Mouse (Mus musculus) MEL (cell line): ENCODE results near the gene Cnpy3. TPM values are rescaled to one million over a fixed set of nuclear protein-coding genes. Genes with fewer than 3 reads are reported as not detected.

ENCODE experiments used
- DNase-seq: peaks from one replicate; pipeline ENCODE4 v3.0.0; 2011; ENCODE audit warnings: low read depth, low spot score
- H3K27ac ChIP-seq: 2 replicates; pipeline ENCODE4 v1.5.1; 2012; ENCODE audit warnings: low read depth, mild to moderate bottlenecking, control low read depth, low read length, moderate library complexity; ENCODE audit not compliant: control insufficient read depth
- H3K27me3 ChIP-seq, 2 experiments: fragments of 150-350 bp in 1 of 2; sonication (generic) in 1 of 2; 2 replicates each; pipeline ENCODE4 v1.6.1; 2012; ENCODE audit warnings: low read length in 2 of 2, mild to moderate bottlenecking in 2 of 2, improper control_type of control experiment in 1 of 2, moderate library complexity in 1 of 2; ENCODE audit not compliant: insufficient read depth in 2 of 2, control insufficient read depth in 1 of 2
- H3K36me3 ChIP-seq, 2 experiments: 2 replicates each; pipeline ENCODE4 v1.6.1; 2012 to 2014; ENCODE audit warnings: low read length in 2 of 2, improper control_type of control experiment in 1 of 2, inconsistent platforms in 1 of 2, mild to moderate bottlenecking in 1 of 2; ENCODE audit not compliant: insufficient read depth in 2 of 2, control insufficient read depth in 1 of 2
- H3K4me1 ChIP-seq, 2 experiments: fragments of 150-350 bp in 1 of 2; sonication (generic) in 1 of 2; 2 replicates each; pipeline ENCODE4 v1.6.1; 2012; ENCODE audit warnings: low read length in 2 of 2, improper control_type of control experiment in 1 of 2, mild to moderate bottlenecking in 1 of 2; ENCODE audit not compliant: insufficient read depth in 2 of 2, control insufficient read depth in 1 of 2
- H3K4me3 ChIP-seq, 2 experiments: fragments of 150-350 bp in 1 of 2; sonication (generic) in 1 of 2; 2 replicates each; pipeline ENCODE4 v1.5.1; 2012; ENCODE audit warnings: low read depth in 2 of 2, low read length in 2 of 2, mild to moderate bottlenecking in 2 of 2, moderate library complexity in 2 of 2, control low read depth in 1 of 2, improper control_type of control experiment in 1 of 2; ENCODE audit not compliant: control insufficient read depth in 1 of 2, insufficient read depth in 1 of 2
- H3K79me2 ChIP-seq: 2 replicates; pipeline ENCODE4 v1.6.1; 2012; ENCODE audit warnings: mild to moderate bottlenecking, low read length, moderate library complexity; ENCODE audit not compliant: control insufficient read depth, poor library complexity, insufficient read depth
- H3K9ac ChIP-seq: 2 replicates; pipeline ENCODE4 v1.6.1; 2012; ENCODE audit warnings: low read depth, mild to moderate bottlenecking, control low read depth, low read length, moderate library complexity; ENCODE audit not compliant: control insufficient read depth, poor library complexity, severe bottlenecking
- H3K9me3 ChIP-seq: fragments of 150-350 bp; sonication (generic); replicated peaks from 2 replicates; pipeline ENCODE4 v1.6.1; 2012; ENCODE audit warnings: mild to moderate bottlenecking, low read length, improper control_type of control experiment, moderate library complexity; ENCODE audit not compliant: insufficient read depth
- BHLHE40 ChIP-seq: IDR thresholded peaks from 2 replicates; pipeline ENCODE4 v1.6.1; 2012; ENCODE audit warnings: low read depth, mild to moderate bottlenecking, inconsistent platforms, low read length, improper control_type of control experiment, borderline replicate concordance
- CHD1 ChIP-seq: IDR thresholded peaks from 2 replicates; pipeline ENCODE4 v1.6.1; 2012; ENCODE audit warnings: low read depth, mild to moderate bottlenecking, inconsistent platforms, low read length, improper control_type of control experiment
- CHD2 ChIP-seq: IDR thresholded peaks from 2 replicates; pipeline ENCODE4 v1.6.1; 2011; ENCODE audit warnings: low read length, improper control_type of control experiment
- CTCF ChIP-seq, 3 experiments: IDR thresholded peaks in 2 of 3; conservative IDR thresholded peaks in 1 of 3; 2 replicates each; pipeline ENCODE4 v1.5.1; 2011 to 2012; ENCODE audit warnings: low read length in 3 of 3, low read depth in 2 of 3, mild to moderate bottlenecking in 2 of 3, improper control_type of control experiment in 1 of 3, inconsistent platforms in 1 of 3, mixed read lengths in 1 of 3, moderate library complexity in 1 of 3; ENCODE audit not compliant: control insufficient read depth in 1 of 3, insufficient read depth in 1 of 3, poor library complexity in 1 of 3, severe bottlenecking in 1 of 3
- E2F4 ChIP-seq: IDR thresholded peaks from 2 replicates; pipeline ENCODE4 v1.6.1; 2011; ENCODE audit warnings: low read depth, low read length, improper control_type of control experiment, borderline replicate concordance
- ELF1 ChIP-seq: IDR thresholded peaks from 2 replicates; pipeline ENCODE4 v1.6.1; 2014; ENCODE audit warnings: low read depth, mild to moderate bottlenecking, inconsistent platforms, low read length, improper control_type of control experiment, moderate library complexity
- ETS1 ChIP-seq: IDR thresholded peaks from 2 replicates; pipeline ENCODE4 v1.6.1; 2012; ENCODE audit warnings: low read depth, mild to moderate bottlenecking, inconsistent platforms, low read length, improper control_type of control experiment, moderate library complexity
- GABPA ChIP-seq: IDR thresholded peaks from 2 replicates; pipeline ENCODE4 v1.6.1; 2012; ENCODE audit warnings: low read depth, mild to moderate bottlenecking, inconsistent platforms, low read length, improper control_type of control experiment, moderate library complexity
- GATA1 ChIP-seq: IDR thresholded peaks from 2 replicates; pipeline ENCODE4 v1.6.1; 2011; ENCODE audit warnings: low read depth, low read length, improper control_type of control experiment
- HCFC1 ChIP-seq: IDR thresholded peaks from 2 replicates; pipeline ENCODE4 v1.6.1; 2012; ENCODE audit warnings: low read depth, mild to moderate bottlenecking, inconsistent platforms, low read length, improper control_type of control experiment, moderate library complexity
- JUND ChIP-seq: IDR thresholded peaks from 2 replicates; pipeline ENCODE4 v1.6.1; 2011; ENCODE audit warnings: low read depth, mild to moderate bottlenecking, improper control_type of control experiment, low read length
- KAT2A ChIP-seq: conservative IDR thresholded peaks from 2 replicates; pipeline ENCODE4 v1.6.1; 2012; ENCODE audit warnings: low read depth, low read length, improper control_type of control experiment, inconsistent platforms
- MAFK ChIP-seq: IDR thresholded peaks from 2 replicates; pipeline ENCODE4 v1.6.1; 2011; ENCODE audit warnings: low read depth, mild to moderate bottlenecking, low read length, improper control_type of control experiment, borderline replicate concordance
- MAX ChIP-seq: IDR thresholded peaks from 2 replicates; pipeline ENCODE4 v1.6.1; 2011; ENCODE audit warnings: low read length, improper control_type of control experiment
- MAZ ChIP-seq: IDR thresholded peaks from 2 replicates; pipeline ENCODE4 v1.6.1; 2012; ENCODE audit warnings: low read depth, mild to moderate bottlenecking, inconsistent platforms, low read length, improper control_type of control experiment
- MXI1 ChIP-seq: IDR thresholded peaks from 2 replicates; pipeline ENCODE4 v1.6.1; 2011; ENCODE audit warnings: mild to moderate bottlenecking, low read depth, low read length, improper control_type of control experiment
- MYB ChIP-seq: IDR thresholded peaks from 2 replicates; pipeline ENCODE4 v1.6.1; 2011; ENCODE audit warnings: mild to moderate bottlenecking, low read depth, low read length, improper control_type of control experiment
- MYC ChIP-seq: IDR thresholded peaks from 2 replicates; pipeline ENCODE4 v1.6.1; 2011; ENCODE audit warnings: low read depth, mild to moderate bottlenecking, low read length, improper control_type of control experiment, moderate library complexity
- NELFE ChIP-seq: IDR thresholded peaks from 2 replicates; pipeline ENCODE4 v1.6.1; 2011; ENCODE audit warnings: low read depth, low read length, improper control_type of control experiment
- NRF1 ChIP-seq: IDR thresholded peaks from 2 replicates; pipeline ENCODE4 v1.6.1; 2014; ENCODE audit warnings: low read depth, mild to moderate bottlenecking, inconsistent platforms, low read length, improper control_type of control experiment, moderate library complexity; ENCODE audit not compliant: poor library complexity, insufficient read depth, severe bottlenecking
- POLR2A ChIP-seq, 2 experiments: IDR thresholded peaks; 2 replicates each; pipeline ENCODE4 v1.6.1; 2011 to 2012; ENCODE audit warnings: low read length in 2 of 2, mild to moderate bottlenecking in 2 of 2, control low read depth in 1 of 2, improper control_type of control experiment in 1 of 2, low read depth in 1 of 2, moderate library complexity in 1 of 2; ENCODE audit not compliant: control insufficient read depth in 1 of 2, insufficient read depth in 1 of 2, poor library complexity in 1 of 2
- POLR2AphosphoS2 ChIP-seq: IDR thresholded peaks from 2 replicates; pipeline ENCODE4 v1.6.1; 2011; ENCODE audit warnings: low read length, improper control_type of control experiment
- POLR2AphosphoS5 ChIP-seq: IDR thresholded peaks from 2 replicates; pipeline ENCODE4 v1.6.1; 2012; ENCODE audit warnings: low read depth, borderline replicate concordance, mild to moderate bottlenecking, inconsistent platforms, low read length, moderate library complexity, mixed read lengths
- RAD21 ChIP-seq: IDR thresholded peaks from 2 replicates; pipeline ENCODE4 v1.6.1; 2011; ENCODE audit warnings: mild to moderate bottlenecking, low read depth, low read length, improper control_type of control experiment
- RCOR1 ChIP-seq: IDR thresholded peaks from 2 replicates; pipeline ENCODE4 v1.6.1; 2012; ENCODE audit warnings: low read depth, mild to moderate bottlenecking, inconsistent platforms, low read length, improper control_type of control experiment
- SIN3A ChIP-seq: IDR thresholded peaks from 2 replicates; pipeline ENCODE4 v1.6.1; 2012; ENCODE audit warnings: low read length, improper control_type of control experiment, inconsistent platforms
- SMC3 ChIP-seq: IDR thresholded peaks from 2 replicates; pipeline ENCODE4 v1.6.1; 2011; ENCODE audit warnings: low read depth, low read length, improper control_type of control experiment
- TAL1 ChIP-seq: IDR thresholded peaks from 2 replicates; pipeline ENCODE4 v1.6.1; 2012; ENCODE audit warnings: mild to moderate bottlenecking, inconsistent platforms, low read length, moderate library complexity, mixed read lengths
- TCF12 ChIP-seq: IDR thresholded peaks from 2 replicates; pipeline ENCODE4 v1.6.1; 2014; ENCODE audit warnings: low read depth, mild to moderate bottlenecking, inconsistent platforms, low read length, improper control_type of control experiment, moderate library complexity
- UBTF ChIP-seq: IDR thresholded peaks from 2 replicates; pipeline ENCODE4 v1.6.1; 2012; ENCODE audit warnings: low read depth, mild to moderate bottlenecking, inconsistent platforms, low read length, improper control_type of control experiment, moderate library complexity, borderline replicate concordance; ENCODE audit not compliant: insufficient read depth
- USF1 ChIP-seq: IDR thresholded peaks from 2 replicates; pipeline ENCODE4 v1.6.1; 2014; ENCODE audit warnings: low read depth, mild to moderate bottlenecking, inconsistent platforms, low read length, improper control_type of control experiment, moderate library complexity
- USF2 ChIP-seq, 2 experiments: IDR thresholded peaks; 2 replicates each; pipeline ENCODE4 v1.6.1; 2011 to 2012; ENCODE audit warnings: improper control_type of control experiment in 2 of 2, low read length in 2 of 2, borderline replicate concordance in 1 of 2, inconsistent platforms in 1 of 2, low read depth in 1 of 2, mild to moderate bottlenecking in 1 of 2; ENCODE audit not compliant: insufficient read depth in 1 of 2
- ZC3H11A ChIP-seq: IDR thresholded peaks from 2 replicates; pipeline ENCODE4 v1.6.1; 2012; ENCODE audit warnings: low read depth, mild to moderate bottlenecking, inconsistent platforms, low read length, improper control_type of control experiment
- ZKSCAN1 ChIP-seq: IDR thresholded peaks from 2 replicates; pipeline ENCODE4 v1.6.1; 2012; ENCODE audit warnings: low read depth, mild to moderate bottlenecking, inconsistent platforms, low read length, improper control_type of control experiment, moderate library complexity
- ZMIZ1 ChIP-seq: IDR thresholded peaks from 2 replicates; pipeline ENCODE4 v1.6.1; 2012; ENCODE audit warnings: low read depth, mild to moderate bottlenecking, inconsistent platforms, low read length, improper control_type of control experiment, moderate library complexity
- ZNF384 ChIP-seq: IDR thresholded peaks from 2 replicates; pipeline ENCODE4 v1.6.1; 2012; ENCODE audit warnings: low read depth, mild to moderate bottlenecking, inconsistent platforms, low read length, improper control_type of control experiment
- polyA plus RNA-seq, 2 experiments: library from polyadenylated mRNA; stranded (reverse) in 1 of 2; unstranded in 1 of 2; fragments of >175 nt in 1 of 2; fragments of >200 nt in 1 of 2; gene quantifications; 2 replicates each; pipeline versions ENCODE4 v1.2.1 to v1.2.4; 2012; ENCODE audit warnings: low replicate concordance in 2 of 2, low read depth in 1 of 2; ENCODE audit not compliant: insufficient read length in 2 of 2, insufficient read depth in 1 of 2, missing spikeins in 1 of 2
- total RNA-seq: library from RNA; depleted of rRNA; stranded (reverse); fragments of 300-350 nt; gene quantifications from 2 replicates; pipeline ENCODE4 v1.2.3, GENCODE M21; 2012

The Cnpy3 gene
- total and polyA plus RNA-seq, 3 experiments, result 61.4 to 90.2 TPM; not detected in 1

DNA sequence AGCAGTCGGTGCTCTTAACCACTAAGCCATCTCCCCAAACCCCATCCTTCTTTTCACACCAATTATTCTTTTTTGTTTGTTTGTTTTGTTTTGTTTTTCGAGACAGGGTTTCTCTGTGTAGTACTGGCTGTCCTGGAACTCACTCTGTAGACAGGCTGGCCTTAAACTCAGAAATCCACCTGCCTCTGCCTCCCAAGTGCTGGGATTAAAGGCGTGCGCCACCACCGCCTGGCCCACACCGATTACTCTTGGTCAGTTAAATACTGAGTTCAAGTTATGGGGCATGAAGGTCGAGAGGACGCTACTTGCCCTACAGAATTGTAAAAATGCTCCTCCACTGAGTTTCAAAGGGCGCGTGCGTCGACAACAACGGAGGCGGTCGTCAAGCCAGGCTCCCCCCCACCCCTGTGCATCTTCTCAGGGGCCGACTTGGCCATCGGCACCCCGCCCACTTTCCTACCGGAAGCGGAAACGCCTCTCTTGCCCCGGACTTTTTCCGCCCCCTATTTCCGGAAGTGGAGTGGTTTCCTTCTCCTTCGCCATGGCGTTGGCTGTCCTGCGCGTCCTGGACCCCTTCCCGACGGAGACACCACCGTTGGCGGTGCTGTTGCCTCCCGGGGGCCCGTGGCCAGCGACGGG is 40.9 kb downstream of the Cnpy3 start, which contains the start of gene Pex6:
Pex6 (plus strand) TSS at position 505 of the 639 bp plus-strand sequence.
- H3K4me3 ChIP-seq, result peak within 1 kb of the TSS; percentile 84 to 99
- peaks cover 4 to 6% of the 10 kb centered on the region in 2 experiments for H3K36me3 ChIP-seq
- H3K9ac ChIP-seq, result peak within 1 kb of the TSS; percentile 99
- no peaks in the 10 kb centered on the region for H3K27me3 ChIP-seq
- peak within 1 kb of the TSS; percentile 78 for H3K27ac ChIP-seq
- peaks cover 21% of the 10 kb centered on the region for H3K79me2 ChIP-seq
- H3K4me1 ChIP-seq, result peaks cover 0 to 16% of the 10 kb centered on the region in 2 experiments; a peak in 2 of 4 replicates
- DNase-seq, result peak; percentile 96
- H3K9me3 ChIP-seq, result no peaks in the 10 kb centered on the region
- TF ChIP-seq RAD21, result no peak
- TF ChIP-seq ZKSCAN1, result no peak
- peak; percentile 65; the same call in 1 of the 2 replicates for TF ChIP-seq KAT2A
- no peak for TF ChIP-seq E2F4
- peak; percentile 95 for TF ChIP-seq ELF1
- TF ChIP-seq JUND, result no peak
- TF ChIP-seq UBTF, result no peak
- peak; percentile 61; the same call in 1 of the 2 replicates for TF ChIP-seq TCF12
- peak in 1 of 2 experiments; percentile 87; a peak in 2 of 4 replicates for TF ChIP-seq POLR2A (IDR thresholded peaks at IDR 0.05; ENCODE audit: control insufficient read depth in 1 of 2, insufficient read depth in 1 of 2, low read depth in 1 of 2, low read length in 2 of 2, poor library complexity in 1 of 2)
- no peak for TF ChIP-seq MAFK
- no peak for TF ChIP-seq ZNF384
- peak; percentile 71 for TF ChIP-seq MXI1
- TF ChIP-seq MAZ, result peak; percentile 70; the same call in 1 of the 2 replicates
- TF ChIP-seq TAL1, result no peak
- TF ChIP-seq USF1, result no peak
- peak; percentile 29; the same call in 1 of the 2 replicates for TF ChIP-seq RCOR1
- no peak for TF ChIP-seq MYB
- TF ChIP-seq ETS1, result no peak
- peak; percentile 67; the same call in 1 of the 2 replicates for TF ChIP-seq POLR2AphosphoS2
- no peak for TF ChIP-seq CTCF (IDR thresholded peaks at IDR 0.05 in 2 of 3, conservative IDR thresholded peaks at IDR 0.05 in 1 of 3; ENCODE audit: control insufficient read depth in 1 of 3, insufficient read depth in 1 of 3, low read depth in 2 of 3, low read length in 3 of 3, poor library complexity in 1 of 3, severe bottlenecking in 1 of 3)
- TF ChIP-seq GATA1, result no peak
- peak; percentile 32; the same call in 1 of the 2 replicates for TF ChIP-seq MAX
- TF ChIP-seq MYC, result 0 out of 2 replicates have a peak, but pooled peaks have one; percentile 15
- TF ChIP-seq USF2 (IDR thresholded peaks at IDR 0.05; ENCODE audit: borderline replicate concordance in 1 of 2, insufficient read depth in 1 of 2, low read depth in 1 of 2, low read length in 2 of 2), result no peak
- TF ChIP-seq SIN3A, result peak; percentile 86
- no peak for TF ChIP-seq POLR2AphosphoS5
- no peak for TF ChIP-seq CHD2
- TF ChIP-seq HCFC1, result peak; percentile 91
- peak; percentile 87 for TF ChIP-seq NELFE
- peak; percentile 2; the same call in 1 of the 2 replicates for TF ChIP-seq BHLHE40
- TF ChIP-seq GABPA, result 0 out of 2 replicates have a peak, but pooled peaks have one; percentile 8
- TF ChIP-seq SMC3, result no peak
- TF ChIP-seq ZC3H11A, result no peak
- TF ChIP-seq CHD1, result no peak
- peak; percentile 42; the same call in 1 of the 2 replicates for TF ChIP-seq NRF1
- TF ChIP-seq ZMIZ1, result peak; percentile 56; the same call in 1 of the 2 replicates
